ENCODE assay signal across 8 mouse cellular contexts in the genomic region with DNA sequence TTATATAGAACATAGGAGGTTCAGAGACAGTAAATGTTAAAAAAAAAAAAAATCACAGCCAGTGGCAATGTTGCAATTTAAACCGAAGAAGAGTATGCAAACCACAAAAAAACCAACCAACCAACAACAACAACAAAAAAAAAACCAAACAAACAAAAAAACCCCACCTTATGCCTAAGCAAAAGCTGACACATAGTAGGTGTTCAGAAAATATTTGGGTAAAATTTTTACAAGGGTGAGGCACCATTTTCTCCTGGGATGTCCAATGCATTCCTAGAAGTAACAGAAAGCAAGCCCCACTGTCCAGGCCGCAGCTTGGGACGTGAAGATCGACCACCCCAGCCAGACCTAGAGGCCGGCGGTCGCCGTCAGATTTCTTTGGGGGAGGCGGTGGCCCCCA. TPM values are rescaled to one million over a fixed set of nuclear protein-coding genes. Genes with fewer than 3 reads are reported as not detected.
DNase-seq lines count a peak whose midpoint lies in the region; ATAC-seq and TF ChIP-seq lines count a peak whose summit lies in the region.

A gene (plus strand): TSS at position 147 of the 400 bp plus-strand sequence.

- H3K4me2 ChIP-seq in heart, embryonic 12.5 days = peak within 1 kb of the TSS; percentile 78
- H3K4me2 ChIP-seq in forebrain, embryonic 13.5 days = peak within 1 kb of the TSS; percentile 90

- H3K27ac ChIP-seq in heart, embryonic 12.5 days (ENCODE audit: poor library complexity, severe bottlenecking) = peak within 1 kb of the TSS; percentile 95
- peak within 1 kb of the TSS; percentile 97 for H3K27ac ChIP-seq in forebrain, embryonic 13.5 days

- DNase-seq in heart, postnatal 25 days (ENCODE audit: low spot score) = no peak
- no peak for DNase-seq in left cerebral cortex, postnatal 25 days (ENCODE audit: low spot score in 2 of 2)
- DNase-seq in right cerebral cortex, postnatal 25 days = no peak
- no peak for DNase-seq in kidney, adult 18-20 months

- H3K9me3 ChIP-seq in heart, embryonic 12.5 days (replicated peaks) = no peaks in the 10 kb centered on the region
- H3K9me3 ChIP-seq in E14TG2a.4 (ENCODE audit: low read length) = no peaks in the 10 kb centered on the region
- no peaks in the 10 kb centered on the region for H3K9me3 ChIP-seq in forebrain, embryonic 13.5 days (replicated peaks)

- intact Hi-C loops in heart, postnatal 25 days (cut with DNase I) = loop anchor here (2.0 to 5.0 kb wide), 4 partner anchors 42 to 140 kb away; a partner anchor contains a TSS
- intact Hi-C loops in left cerebral cortex, postnatal 25 days (cut with DNase I) = loop anchor here (1.0 to 5.0 kb wide), 2 partner anchors 40 to 43 kb away; a partner anchor contains a TSS

- ATAC-seq in heart, embryonic 12.5 days (ENCODE audit: insufficient number of reproducible peaks, low FRiP score) = no peak
- ATAC-seq in forebrain, embryonic 13.5 days = no peak
- ATAC-seq in neutrophil, adult 5-6 weeks (ENCODE audit: extremely low read depth, insufficient number of reproducible peaks, low FRiP score, poor library complexity, severe bottlenecking) = no peak

- no peaks in the 10 kb centered on the region for H3K27me3 ChIP-seq in heart, embryonic 12.5 days (replicated peaks)
- H3K27me3 ChIP-seq in E14TG2a.4 (ENCODE audit: insufficient read depth, low read length) = peaks cover 23% of the 10 kb centered on the region
- H3K27me3 ChIP-seq in forebrain, embryonic 13.5 days = no peaks in the 10 kb centered on the region

- H3K4me3 ChIP-seq in heart, embryonic 12.5 days = peak within 1 kb of the TSS; percentile 87
- peak within 1 kb of the TSS; percentile 87 for H3K4me3 ChIP-seq in E14TG2a.4 (replicated peaks; ENCODE audit: low read length)
- H3K4me3 ChIP-seq in forebrain, embryonic 13.5 days = peak within 1 kb of the TSS; percentile 95

- peaks cover 14% of the 10 kb centered on the region for H3K4me1 ChIP-seq in heart, embryonic 12.5 days (replicated peaks)
- H3K4me1 ChIP-seq in E14TG2a.4 (replicated peaks; ENCODE audit: low read depth, low read length) = peaks cover 13% of the 10 kb centered on the region
- peaks cover 20% of the 10 kb centered on the region for H3K4me1 ChIP-seq in forebrain, embryonic 13.5 days

- peak within 1 kb of the TSS; percentile 91 for H3K9ac ChIP-seq in heart, embryonic 12.5 days
- peak within 1 kb of the TSS; percentile 98 for H3K9ac ChIP-seq in forebrain, embryonic 13.5 days

- 7% methylated on average over 9 of the region's 9 CpGs for WGBS in heart, embryonic 12.5 days
- 6% methylated on average over 9 of the region's 9 CpGs for WGBS in forebrain, embryonic 13.5 days

- TF ChIP-seq CTCF in E14TG2a.4 (conservative IDR thresholded peaks at IDR 0.05; ENCODE audit: low read length) = no peak

- H3K36me3 ChIP-seq in heart, embryonic 12.5 days = peaks cover 20% of the 10 kb centered on the region
- peaks cover 12% of the 10 kb centered on the region; the same call in 1 of the 2 replicates for H3K36me3 ChIP-seq in E14TG2a.4 (ENCODE audit: insufficient read depth, low read length)
- peaks cover 23% of the 10 kb centered on the region for H3K36me3 ChIP-seq in forebrain, embryonic 13.5 days (ENCODE audit: poor library complexity, severe bottlenecking)

RNA-seq across cellular contexts. Expression of the gene that starts here (rescaled TPM):
- 10.3 and 10.8 TPM in 2 replicates for polyA plus RNA-seq in heart, embryonic 12.5 days (2016; fragmentation: Nextera tagmentation; extraction: Ambion mirVana)
- total RNA-seq in heart, postnatal 25 days (2021) = 1 to 10 TPM; 6.1 to 7.0 TPM
- 18.7 and 19.1 TPM in 2 replicates for polyA plus RNA-seq in forebrain, embryonic 13.5 days (2015; fragmentation: Nextera tagmentation; extraction: Ambion mirVana)
- total RNA-seq in left cerebral cortex, postnatal 25 days (2021) = 10 to 100 TPM; 15.5 to 16.4 TPM
- total RNA-seq in neutrophil, adult 5-6 weeks (2017) = 15.0 and 15.6 TPM in 2 replicates
